Mouse (Mus musculus): ENCODE measurements around the gene Shtn1. TPM values are rescaled to one million over a fixed set of nuclear protein-coding genes. Genes with fewer than 3 reads are reported as not detected.

Shtn1 gene
- total RNA-seq (2023), result 0.49 TPM

DNA sequence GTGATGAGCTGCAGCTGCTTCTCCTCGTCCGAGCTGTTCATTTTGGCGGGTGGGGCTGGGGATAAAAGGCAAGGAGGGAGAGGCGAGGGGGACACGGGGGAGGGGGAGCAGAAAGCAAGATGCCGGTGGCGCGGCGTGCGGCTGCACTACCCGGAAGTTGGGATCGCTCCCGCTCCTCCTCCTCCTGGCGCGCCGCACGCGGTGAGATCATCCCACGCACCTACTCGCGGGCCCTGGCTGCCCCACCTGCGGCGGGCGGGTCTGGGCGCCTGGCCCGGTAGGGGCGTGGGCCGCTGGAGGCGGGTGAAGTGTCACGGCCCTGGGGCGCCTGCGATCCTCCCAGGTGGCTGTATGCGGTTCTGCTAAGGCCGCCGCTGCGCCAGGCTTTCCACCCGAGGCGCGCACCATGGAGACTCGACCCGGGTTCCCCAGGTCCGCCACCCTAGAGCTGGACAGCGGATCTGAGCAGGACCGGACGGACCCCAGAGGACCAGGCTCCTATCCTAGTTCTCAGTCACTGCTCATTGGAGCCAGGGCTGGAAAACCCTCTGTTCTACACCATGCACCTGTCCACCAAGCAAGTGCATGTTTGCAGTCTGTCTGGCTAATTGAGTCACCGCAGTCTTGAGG, at the start of gene Shtn1:
Shtn1 (minus strand) TSS at position 629 of the 630 bp plus-strand sequence.

GRCm38 (mm10) chr19:58942841-58943828, 132.8 kb downstream of the Shtn1 start, which contains the start of the genes Eno4 and Hspa12a:
Gene Eno4 (plus strand): TSS chr19:58943425.
Gene Hspa12a (minus strand): TSS chr19:58943654.

Other genes starting within 250 kb of the Shtn1 start
- not detected for gene Eno4, start 132.7 kb downstream of the Shtn1 start, total RNA-seq (2023)
- 0.89 TPM for gene Hspa12a, start 132.4 kb downstream of the Shtn1 start, total RNA-seq (2023)
- not detected for gene Vax1, start 94.0 kb upstream of the Shtn1 start, total RNA-seq (2023)
- gene Kcnk18, start 143.1 kb upstream of the Shtn1 start, total RNA-seq (2023), result not detected
- 0.18 TPM for gene Slc18a2, start 184.8 kb upstream of the Shtn1 start, total RNA-seq (2023)
- gene Rps12-ps3, start 246.2 kb upstream of the Shtn1 start, total RNA-seq (2023), result 1,554 TPM